Mouse (Mus musculus): Measurements from ENCODE around the gene Anp32e.

DNA sequence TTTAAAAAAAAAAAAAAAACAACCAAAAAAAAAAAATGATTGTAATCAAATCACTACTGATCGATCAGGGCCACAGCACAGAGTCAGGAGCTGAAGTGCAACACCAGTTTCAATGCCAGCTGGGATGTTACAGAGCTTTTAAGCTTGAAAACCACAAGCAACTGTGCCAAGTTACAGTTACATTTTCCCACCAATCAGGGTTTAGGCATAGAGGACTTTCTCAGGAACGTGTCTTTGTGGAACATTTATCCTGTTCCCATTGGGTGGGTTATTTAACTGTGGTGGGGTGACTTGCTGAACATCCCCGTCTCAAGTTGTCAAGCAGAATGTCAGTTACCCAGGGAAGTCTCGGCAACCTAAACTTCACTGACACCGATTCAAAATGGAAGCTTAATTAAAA, 4.0 kb upstream of the Anp32e start:
- TF ChIP-seq CTCF (IDR thresholded peaks at IDR 0.05; ENCODE audit: control insufficient read depth, insufficient read depth, low read length) (no peak), POLR2A (IDR thresholded peaks at IDR 0.05; ENCODE audit: borderline replicate concordance, control insufficient read depth, low read depth, low read length) (no peak)
